Mouse (Mus musculus): Measurements from ENCODE around the gene Fer. TPM values are rescaled to one million over a fixed set of nuclear protein-coding genes. Genes with fewer than 3 reads are reported as not detected.

The Fer gene
- total RNA-seq, 1 experiment from 2014 or later = 6.8 TPM

DNA sequence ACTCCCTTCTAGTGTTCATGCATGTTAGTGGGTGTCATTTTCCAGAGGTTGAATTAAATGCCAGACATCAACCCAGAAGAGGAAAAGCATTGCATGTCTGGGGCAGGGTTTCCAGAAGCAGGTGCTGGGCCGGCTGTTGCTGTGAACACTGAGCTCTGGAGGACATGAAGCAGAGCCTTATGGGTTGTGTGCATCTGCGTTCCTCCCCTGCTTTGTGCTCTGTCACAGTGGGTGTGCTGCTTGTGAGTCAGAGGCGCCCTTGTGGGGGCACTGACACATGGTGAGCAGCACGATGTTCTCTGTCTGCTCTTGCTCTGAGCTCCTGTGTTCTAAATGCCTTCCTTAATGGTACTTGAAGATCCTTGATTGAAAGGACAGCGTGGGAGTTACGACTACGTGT lies 182.5 kb downstream of the Fer start:
- no peak for ATAC-seq (ENCODE audit: extremely low read depth, insufficient number of reproducible peaks, low FRiP score, poor library complexity, severe bottlenecking)

- no peak for ATAC-seq (ENCODE audit: extremely low read depth, insufficient number of reproducible peaks, low FRiP score, poor library complexity, severe bottlenecking)
Observed at GRCm38 (mm10) chr17:64046557-64046956, 183.7 kb downstream of the Fer start.

- no peak for ATAC-seq (ENCODE audit: extremely low read depth, insufficient number of reproducible peaks, low FRiP score, poor library complexity, severe bottlenecking)
Observed at GRCm38 (mm10) chr17:64050911-64051310, 188.0 kb downstream of the Fer start.

DNA sequence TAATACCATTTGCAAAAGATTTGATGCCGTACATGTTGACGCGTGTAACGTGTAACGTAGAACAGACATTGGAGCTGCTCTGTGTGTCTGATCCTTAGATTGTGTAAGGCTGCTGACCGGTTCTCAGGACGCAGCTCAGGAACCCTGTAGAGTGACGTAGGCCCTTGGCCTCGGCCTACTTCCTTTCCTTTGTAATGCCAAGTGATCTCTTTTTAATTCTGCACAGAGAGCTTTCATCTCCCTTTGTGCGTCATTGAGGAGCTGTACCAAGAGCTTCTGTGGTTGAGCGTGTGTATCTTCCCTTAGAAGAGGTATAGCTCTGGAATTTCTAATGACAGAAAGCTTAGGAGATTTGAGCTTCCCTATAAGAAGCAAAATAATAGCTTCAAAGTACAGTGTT lies 190.8 kb downstream of the Fer start:
- ATAC-seq (ENCODE audit: extremely low read depth, insufficient number of reproducible peaks, low FRiP score, poor library complexity, severe bottlenecking) = no peak

GRCm38 (mm10) chr17:64060529-64060928 lies 197.7 kb downstream of the Fer start:
- ATAC-seq (ENCODE audit: extremely low read depth, insufficient number of reproducible peaks, low FRiP score, poor library complexity, severe bottlenecking) = no peak

DNA sequence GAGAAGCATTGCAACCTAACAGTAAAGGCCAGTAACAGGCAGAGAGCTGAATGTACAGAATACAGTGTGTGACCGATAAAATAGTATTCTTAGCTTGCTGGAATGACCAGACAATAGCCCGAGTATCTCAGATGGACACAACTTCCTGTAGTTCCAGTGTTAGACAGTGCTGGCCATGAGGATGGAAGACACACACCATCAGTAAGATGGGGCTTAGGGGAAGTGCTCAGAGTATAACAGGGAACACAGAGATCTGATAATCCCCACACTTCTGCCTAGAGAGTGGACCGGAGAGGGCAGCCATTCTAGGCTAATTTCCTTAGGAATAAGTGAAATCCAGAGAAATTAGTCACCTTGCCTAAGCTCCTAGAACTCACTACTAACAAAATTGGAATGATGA lies 202.4 kb downstream of the Fer start:
- no peak for ATAC-seq (ENCODE audit: extremely low read depth, insufficient number of reproducible peaks, low FRiP score, poor library complexity, severe bottlenecking)

GRCm38 (mm10) chr17:64077392-64077791 lies 214.5 kb downstream of the Fer start:
- ATAC-seq (ENCODE audit: extremely low read depth, insufficient number of reproducible peaks, low FRiP score, poor library complexity, severe bottlenecking) = no peak

DNA sequence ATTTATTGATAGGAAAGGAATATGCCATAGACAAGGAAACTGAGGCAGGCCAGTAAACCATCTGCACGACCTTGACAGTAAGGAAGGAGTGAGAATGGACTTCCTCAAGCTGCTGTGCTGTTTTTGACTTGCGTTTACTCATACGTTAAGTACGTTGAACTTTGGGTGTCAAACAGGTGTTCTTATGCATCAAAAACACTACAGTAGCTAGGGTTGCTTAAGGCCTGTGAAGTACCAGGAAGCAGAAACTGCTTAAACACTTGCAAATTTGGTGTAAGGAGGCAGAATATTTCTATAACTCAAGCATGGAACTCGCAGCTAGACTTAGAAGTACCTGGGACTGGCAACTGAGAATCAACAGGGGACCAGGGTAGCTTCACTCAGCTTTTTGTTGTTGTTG lies 221.9 kb downstream of the Fer start:
- no peak for ATAC-seq (ENCODE audit: extremely low read depth, insufficient number of reproducible peaks, low FRiP score, poor library complexity, severe bottlenecking)

- no peak for ATAC-seq (ENCODE audit: extremely low read depth, insufficient number of reproducible peaks, low FRiP score, poor library complexity, severe bottlenecking)
Observed at GRCm38 (mm10) chr17:64085493-64085892, 222.6 kb downstream of the Fer start.

- no peak for ATAC-seq (ENCODE audit: extremely low read depth, insufficient number of reproducible peaks, low FRiP score, poor library complexity, severe bottlenecking)
Observed at GRCm38 (mm10) chr17:64086875-64087608, 224.2 kb downstream of the Fer start.

- no peak for ATAC-seq (ENCODE audit: extremely low read depth, insufficient number of reproducible peaks, low FRiP score, poor library complexity, severe bottlenecking)
Observed at GRCm38 (mm10) chr17:64087871-64088270, 225.0 kb downstream of the Fer start.

DNA sequence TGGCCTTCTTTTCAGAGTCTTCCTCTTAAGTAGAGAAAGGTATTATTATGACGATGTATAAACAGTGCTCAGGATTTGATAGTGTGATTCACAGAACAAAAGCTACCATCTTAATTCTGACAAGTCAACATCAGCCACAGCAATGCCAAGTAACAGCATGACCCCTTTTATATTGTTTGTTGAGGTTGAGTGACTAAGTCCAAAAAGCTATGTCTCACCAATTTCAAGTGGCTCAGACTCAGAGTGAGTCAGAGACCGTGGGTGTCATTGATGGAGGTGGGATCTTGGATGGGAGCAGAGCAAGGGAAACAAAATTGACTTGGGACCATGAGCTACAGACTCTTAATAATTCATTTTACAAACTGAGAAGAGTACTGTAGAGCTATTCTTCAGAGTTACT lies 230.9 kb downstream of the Fer start:
- ATAC-seq (ENCODE audit: extremely low read depth, insufficient number of reproducible peaks, low FRiP score, poor library complexity, severe bottlenecking) = no peak

DNA sequence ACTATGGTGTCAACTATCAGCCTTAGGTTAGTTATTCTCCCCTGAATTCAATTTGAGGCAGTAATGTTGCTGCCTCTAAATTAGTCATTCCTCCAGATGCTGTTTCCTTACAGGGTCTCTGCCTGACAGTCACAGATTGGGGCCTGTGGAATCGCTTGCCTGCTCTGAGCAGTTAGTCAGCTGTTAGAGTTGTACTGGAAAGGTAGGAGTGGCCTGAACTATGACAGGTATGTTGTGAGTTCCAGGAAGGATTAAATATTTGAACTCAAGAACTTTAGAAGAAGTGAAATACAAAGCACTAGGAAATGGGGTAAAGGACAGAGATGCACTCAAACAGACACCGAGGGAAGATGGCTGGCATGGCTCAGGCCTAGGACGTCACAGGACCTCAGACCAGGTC lies 233.9 kb downstream of the Fer start:
- no peak for ATAC-seq (ENCODE audit: extremely low read depth, insufficient number of reproducible peaks, low FRiP score, poor library complexity, severe bottlenecking)

- no peak for ATAC-seq (ENCODE audit: extremely low read depth, insufficient number of reproducible peaks, low FRiP score, poor library complexity, severe bottlenecking)
Observed at GRCm38 (mm10) chr17:64097788-64098359, 235.0 kb downstream of the Fer start.

DNA sequence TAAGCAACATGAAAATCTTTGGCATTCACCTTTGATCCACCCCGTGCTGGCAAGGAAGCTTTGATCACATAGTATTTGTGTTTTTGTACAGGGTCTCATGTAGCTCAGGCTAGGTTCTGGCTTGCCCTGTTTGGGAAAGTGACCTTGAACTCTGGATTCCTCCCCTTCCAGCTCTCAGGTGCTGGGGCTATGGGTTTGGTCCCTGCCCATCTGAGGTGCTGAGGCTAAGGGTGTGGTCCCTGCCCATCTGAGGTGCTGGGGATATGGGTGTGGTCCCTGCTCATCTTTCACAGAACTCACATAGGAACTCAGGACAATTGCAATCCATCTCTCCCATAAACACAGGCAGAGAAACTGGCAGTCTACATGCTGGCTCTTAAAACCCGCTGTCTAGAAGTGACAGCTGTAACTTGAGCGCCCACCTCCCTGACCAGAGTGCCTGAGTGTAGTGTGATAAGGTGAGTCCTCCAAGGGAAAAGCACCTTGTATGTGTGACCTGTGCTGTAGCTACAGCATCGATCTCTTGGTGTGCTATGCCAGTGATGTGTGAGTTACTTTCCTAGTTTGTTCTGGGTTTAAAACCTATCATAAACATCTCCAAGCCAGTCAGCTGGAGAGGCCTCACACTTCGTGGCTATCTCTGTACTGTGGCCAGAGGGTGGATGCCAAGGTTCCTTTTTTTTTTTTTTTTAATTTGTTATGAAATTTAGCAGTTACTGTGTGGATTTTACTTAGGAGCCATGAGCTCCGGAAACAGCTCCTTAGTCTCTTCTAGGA lies 236.7 kb downstream of the Fer start:
- 0 out of 2 replicates have a peak, but pooled peaks have one; percentile 13 for ATAC-seq (ENCODE audit: extremely low read depth, insufficient number of reproducible peaks, low FRiP score, poor library complexity, severe bottlenecking)

DNA sequence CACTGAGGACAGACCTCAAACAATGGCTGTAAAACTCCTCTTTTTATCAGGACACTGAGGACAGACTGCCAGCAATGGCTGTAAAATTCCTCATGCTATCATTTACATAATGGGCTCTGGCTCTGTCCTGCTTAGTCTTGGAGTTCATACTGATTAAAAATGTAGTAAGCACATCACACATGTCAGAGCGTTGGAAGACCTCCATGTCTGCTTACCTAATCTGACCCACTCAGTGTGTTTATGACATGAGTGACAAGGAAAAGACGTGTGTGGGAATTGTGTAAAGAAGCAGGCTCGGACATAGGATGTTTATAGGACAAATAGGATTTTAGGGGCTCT lies 237.3 kb downstream of the Fer start:
- ATAC-seq (ENCODE audit: extremely low read depth, insufficient number of reproducible peaks, low FRiP score, poor library complexity, severe bottlenecking) = no peak

GRCm38 (mm10) chr17:64108773-64109172 lies 245.9 kb downstream of the Fer start:
- no peak for ATAC-seq (ENCODE audit: extremely low read depth, insufficient number of reproducible peaks, low FRiP score, poor library complexity, severe bottlenecking)

- ATAC-seq (ENCODE audit: extremely low read depth, insufficient number of reproducible peaks, low FRiP score, poor library complexity, severe bottlenecking) = no peak
Observed at GRCm38 (mm10) chr17:64109871-64110270, 247.0 kb downstream of the Fer start.

DNA sequence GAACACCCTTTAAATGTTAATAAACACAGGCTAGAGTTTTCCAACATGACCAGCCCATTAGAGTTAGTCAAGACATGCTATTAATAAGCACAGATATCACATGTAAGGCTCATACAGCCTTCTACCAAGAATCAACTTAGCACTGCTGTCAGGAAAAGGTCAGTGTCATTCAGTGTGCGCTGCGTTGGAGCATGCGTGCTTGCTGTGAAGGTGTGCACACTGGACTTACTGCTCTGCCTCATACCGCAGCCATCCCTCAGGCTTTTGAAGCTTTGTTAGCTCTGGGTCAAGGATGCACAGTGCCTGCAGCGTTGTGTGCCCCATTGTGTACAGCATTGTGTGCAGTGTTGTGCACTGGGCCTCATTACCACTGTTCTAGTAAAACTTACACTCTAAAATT lies 250.8 kb downstream of the Fer start:
- ATAC-seq (ENCODE audit: extremely low read depth, insufficient number of reproducible peaks, low FRiP score, poor library complexity, severe bottlenecking) = no peak

DNA sequence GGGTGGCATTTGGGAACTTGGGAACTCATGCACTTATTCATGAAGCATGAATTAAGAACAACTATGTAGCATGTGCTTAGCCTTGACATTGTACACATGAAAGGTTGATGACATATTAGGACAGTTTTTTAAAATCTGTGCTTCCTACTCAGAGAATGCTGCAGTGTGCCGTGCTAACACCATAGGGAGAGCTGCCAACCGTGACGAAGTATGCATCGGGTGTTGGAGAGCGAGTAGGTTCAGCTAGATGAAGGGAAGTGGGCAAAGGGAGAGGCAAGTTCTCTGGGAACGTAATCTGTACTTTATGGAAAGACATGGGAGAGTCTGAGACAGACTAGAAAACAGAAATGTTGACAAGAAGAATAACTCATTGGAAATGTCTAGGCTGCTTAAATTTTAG lies 253.9 kb downstream of the Fer start:
- no peak for ATAC-seq (ENCODE audit: extremely low read depth, insufficient number of reproducible peaks, low FRiP score, poor library complexity, severe bottlenecking)

Data from neutrophil, adult 5-6 weeks (primary cell).